Mouse (Mus musculus) kidney, embryonic 14.5 days (tissue): ENCODE data around the gene Prss43. TPM values are rescaled to one million over a fixed set of nuclear protein-coding genes. Genes with fewer than 3 reads are reported as not detected.

ENCODE experiments used
- ATAC-seq: fragments of 200-750 bp; cut with Nextera tagmentation; 2 replicates; pipeline ENCODE4 v1.8.0; 2017; ENCODE audit warnings: moderate number of reproducible peaks, mild to moderate bottlenecking, moderate TSS enrichment, moderate library complexity; ENCODE audit not compliant: low FRiP score, low TSS enrichment
- H3K27ac ChIP-seq: fragments of 300-500 bp; sonication (generic); 2 replicates; pipeline ENCODE4 v1.5.1; 2014; ENCODE audit warnings: low read depth, mild to moderate bottlenecking, low read length, moderate library complexity, mixed read lengths
- H3K27me3 ChIP-seq: fragments of 300-500 bp; sonication (generic); 2 replicates; pipeline ENCODE4 v1.6.1; 2014; ENCODE audit warnings: mild to moderate bottlenecking, low read length; ENCODE audit not compliant: control insufficient read depth, insufficient read depth
- H3K36me3 ChIP-seq: fragments of 300-500 bp; sonication (generic); 2 replicates; pipeline ENCODE4 v1.6.1; 2014; ENCODE audit warnings: low read length, mixed read lengths; ENCODE audit not compliant: control insufficient read depth, insufficient read depth
- H3K4me1 ChIP-seq: fragments of 300-500 bp; sonication (generic); 2 replicates; pipeline ENCODE4 v1.6.1; 2014; ENCODE audit warnings: low read length, mixed read lengths; ENCODE audit not compliant: control insufficient read depth, insufficient read depth
- H3K4me2 ChIP-seq: fragments of 300-500 bp; sonication (generic); replicated peaks from 2 replicates; pipeline ENCODE4 v1.6.1; 2014; ENCODE audit warnings: low read depth, mild to moderate bottlenecking, low read length
- H3K4me3 ChIP-seq: fragments of 300-500 bp; sonication (generic); 2 replicates; pipeline ENCODE4 v1.5.1; 2014; ENCODE audit warnings: mild to moderate bottlenecking, low read length
- H3K9ac ChIP-seq: fragments of 300-500 bp; sonication (generic); 2 replicates; pipeline ENCODE4 v1.6.1; 2014; ENCODE audit warnings: low read depth, mild to moderate bottlenecking, low read length, moderate library complexity
- H3K9me3 ChIP-seq: fragments of 300-500 bp; sonication (generic); 2 replicates; pipeline ENCODE4 v1.6.1; 2016; ENCODE audit warnings: low read length; ENCODE audit not compliant: control insufficient read depth
- WGBS: fragments of 180-500 bp; shearing (Covaris S2); extraction: QIAGEN DNeasy Blood & Tissue Kit; methylation state at CpG from one replicate; pipeline ENCODE4 v1.1.7; 2014; 5-methylcytosine and 5-hydroxymethylcytosine counted together
- polyA plus RNA-seq: library from polyadenylated mRNA; unstranded; fragments of >200 nt; fragmentation: Nextera tagmentation; extraction: Ambion mirVana; gene quantifications from 2 replicates; pipeline ENCODE4 v1.2.1, GENCODE M21; 2014

The Prss43 gene
- polyA plus RNA-seq, 1 experiment from 2014 or later: not detected

- no peaks in the 10 kb centered on the region for H3K36me3 ChIP-seq
- H3K9me3 ChIP-seq: no peaks in the 10 kb centered on the region
- WGBS: 77% methylated on average over 7 of the region's 7 CpGs
- H3K4me1 ChIP-seq: no peaks in the 10 kb centered on the region
- H3K4me3 ChIP-seq: no peak overlapping the region
- H3K27me3 ChIP-seq: no peaks in the 10 kb centered on the region
- no peak overlapping the region for H3K27ac ChIP-seq
- H3K9ac ChIP-seq: no peak overlapping the region
- no peak overlapping the region for H3K4me2 ChIP-seq
- ATAC-seq: no peak
Measured at GRCm38 (mm10) chr9:110825832-110826231, 658 bp upstream of the Prss43 start.

- H3K9ac ChIP-seq: no peak overlapping the region
- no peak overlapping the region for H3K27ac ChIP-seq
- H3K27me3 ChIP-seq: no peaks in the 10 kb centered on the region
- no peaks in the 10 kb centered on the region for H3K9me3 ChIP-seq
- H3K36me3 ChIP-seq: no peaks in the 10 kb centered on the region
- no peak overlapping the region for H3K4me3 ChIP-seq
- H3K4me2 ChIP-seq: no peak overlapping the region
- no peak for ATAC-seq
- 80% methylated on average over 5 of the region's 5 CpGs for WGBS
- no peaks in the 10 kb centered on the region for H3K4me1 ChIP-seq
Measured at GRCm38 (mm10) chr9:110833021-110833420, 6.5 kb downstream of the Prss43 start.

GRCm38 (mm10) chr9:110834411-110834810 is 7.9 kb downstream of the Prss43 start, which contains the start of gene Prss45:
Prss45 (plus strand) TSS chr9:110834588.
- 81% methylated on average over 19 of the region's 19 CpGs for WGBS
- H3K27ac ChIP-seq: no peak within 1 kb of the TSS
- no peak for ATAC-seq
- no peaks in the 10 kb centered on the region for H3K27me3 ChIP-seq
- no peaks in the 10 kb centered on the region for H3K9me3 ChIP-seq
- no peak within 1 kb of the TSS for H3K9ac ChIP-seq
- no peak within 1 kb of the TSS for H3K4me3 ChIP-seq
- no peak within 1 kb of the TSS; the same call in 1 of the 2 replicates for H3K4me2 ChIP-seq
- no peaks in the 10 kb centered on the region for H3K36me3 ChIP-seq
- no peaks in the 10 kb centered on the region for H3K4me1 ChIP-seq

GRCm38 (mm10) chr9:110834961-110835360 is 8.5 kb downstream of the Prss43 start:
- H3K4me3 ChIP-seq: no peak overlapping the region
- H3K4me1 ChIP-seq: no peaks in the 10 kb centered on the region
- H3K27me3 ChIP-seq: no peaks in the 10 kb centered on the region
- ATAC-seq: no peak
- 38% methylated on average over 10 of the region's 10 CpGs for WGBS
- H3K27ac ChIP-seq: no peak overlapping the region
- no peaks in the 10 kb centered on the region for H3K9me3 ChIP-seq
- H3K4me2 ChIP-seq: no peak overlapping the region; the same call in 1 of the 2 replicates
- no peak overlapping the region for H3K9ac ChIP-seq
- H3K36me3 ChIP-seq: no peaks in the 10 kb centered on the region

GRCm38 (mm10) chr9:110836112-110836511 is 9.6 kb downstream of the Prss43 start:
- Histone ChIP-seq H3K4me2 (no peak overlapping the region), H3K9me3 (no peaks in the 10 kb centered on the region), H3K27ac (no peak overlapping the region), H3K9ac (no peak overlapping the region), H3K36me3 (no peaks in the 10 kb centered on the region), H3K4me1 (no peaks in the 10 kb centered on the region), H3K27me3 (no peaks in the 10 kb centered on the region), H3K4me3 (no peak overlapping the region)
- ATAC-seq: no peak
- WGBS: 41% methylated on average over 2 of the region's 2 CpGs

- Histone ChIP-seq H3K27ac (no peak overlapping the region), H3K27me3 (no peaks in the 10 kb centered on the region), H3K36me3 (no peaks in the 10 kb centered on the region), H3K4me2 (no peak overlapping the region), H3K4me3 (no peak overlapping the region), H3K9me3 (no peaks in the 10 kb centered on the region), H3K4me1 (no peaks in the 10 kb centered on the region), H3K9ac (no peak overlapping the region)
- 75% methylated on average over 6 of the region's 6 CpGs for WGBS
- no peak for ATAC-seq
Measured at GRCm38 (mm10) chr9:110840905-110841304, 14.4 kb downstream of the Prss43 start.

GRCm38 (mm10) chr9:110841438-110841837 is 14.9 kb downstream of the Prss43 start:
- H3K36me3 ChIP-seq: no peaks in the 10 kb centered on the region
- WGBS: 53% methylated on average over 2 of the region's 2 CpGs
- ATAC-seq: no peak

GRCm38 (mm10) chr9:110844206-110844605 is 17.7 kb downstream of the Prss43 start, which contains the start of gene Prss46:
Prss46 (plus strand) TSS chr9:110844506.
- H3K9ac ChIP-seq: no peak within 1 kb of the TSS
- no peak within 1 kb of the TSS for H3K4me3 ChIP-seq
- H3K4me2 ChIP-seq: no peak within 1 kb of the TSS
- H3K36me3 ChIP-seq: no peaks in the 10 kb centered on the region
- no peaks in the 10 kb centered on the region for H3K9me3 ChIP-seq
- WGBS: 75% methylated on average over 10 of the region's 10 CpGs
- no peak within 1 kb of the TSS for H3K27ac ChIP-seq
- no peaks in the 10 kb centered on the region for H3K27me3 ChIP-seq
- no peaks in the 10 kb centered on the region for H3K4me1 ChIP-seq
- ATAC-seq: no peak

More at GRCm38 (mm10) chr9:110841438-110841837, 14.9 kb downstream of the Prss43 start:
- no peak overlapping the region for H3K4me2 ChIP-seq
- no peaks in the 10 kb centered on the region for H3K27me3 ChIP-seq
- no peak overlapping the region for H3K27ac ChIP-seq
- no peaks in the 10 kb centered on the region for H3K4me1 ChIP-seq
- no peak overlapping the region for H3K4me3 ChIP-seq
- H3K9ac ChIP-seq: no peak overlapping the region
- H3K9me3 ChIP-seq: no peaks in the 10 kb centered on the region

GRCm38 (mm10) chr9:110849162-110849561 is 22.7 kb downstream of the Prss43 start:
- Histone ChIP-seq H3K9me3 (no peaks in the 10 kb centered on the region), H3K27ac (no peak overlapping the region), H3K27me3 (no peaks in the 10 kb centered on the region), H3K4me3 (no peak overlapping the region), H3K4me1 (no peaks in the 10 kb centered on the region), H3K36me3 (no peaks in the 10 kb centered on the region), H3K4me2 (no peak overlapping the region), H3K9ac (no peak overlapping the region)
- WGBS: 81% methylated on average over 7 of the region's 7 CpGs
- no peak for ATAC-seq
